Mouse (Mus musculus): ENCODE data around the gene Kirrel3.

Gene Kirrel3

GRCm38 (mm10) chr9:34485759-34486431, at the start of gene Kirrel3:
Gene Kirrel3, plus strand, starts transcription at chr9:34485894.
- DNase-seq (ENCODE audit: low read depth, low spot score): no peak

- DNase-seq (ENCODE audit: low read depth, low spot score): no peak
Measured at GRCm38 (mm10) chr9:34440721-34441120, 45.0 kb upstream of the Kirrel3 start.

GRCm38 (mm10) chr9:34443950-34444349, 41.7 kb upstream of the Kirrel3 start:
- DNase-seq (ENCODE audit: low read depth, low spot score): no peak

GRCm38 (mm10) chr9:34446497-34447350, 39.0 kb upstream of the Kirrel3 start:
- no peak for DNase-seq (ENCODE audit: low read depth, low spot score)

GRCm38 (mm10) chr9:34447736-34448135, 38.0 kb upstream of the Kirrel3 start:
- DNase-seq (ENCODE audit: low read depth, low spot score): no peak

- no peak for DNase-seq (ENCODE audit: low read depth, low spot score)
Measured at GRCm38 (mm10) chr9:34448467-34448866, 37.2 kb upstream of the Kirrel3 start.

GRCm38 (mm10) chr9:34458189-34458588, 27.5 kb upstream of the Kirrel3 start:
- no peak for DNase-seq (ENCODE audit: low read depth, low spot score)

- no peak for DNase-seq (ENCODE audit: low read depth, low spot score)
Measured at GRCm38 (mm10) chr9:34459968-34460367, 25.7 kb upstream of the Kirrel3 start.

- no peak for DNase-seq (ENCODE audit: low read depth, low spot score)
Measured at GRCm38 (mm10) chr9:34463666-34464065, 22.0 kb upstream of the Kirrel3 start.

- no peak for DNase-seq (ENCODE audit: low read depth, low spot score)
Measured at GRCm38 (mm10) chr9:34466058-34466457, 19.6 kb upstream of the Kirrel3 start.

GRCm38 (mm10) chr9:34469180-34469579, 16.5 kb upstream of the Kirrel3 start:
- no peak for DNase-seq (ENCODE audit: low read depth, low spot score)

GRCm38 (mm10) chr9:34476206-34476605, 9.5 kb upstream of the Kirrel3 start:
- no peak for DNase-seq (ENCODE audit: low read depth, low spot score)

- no peak for DNase-seq (ENCODE audit: low read depth, low spot score)
Measured at GRCm38 (mm10) chr9:34478494-34478893, 7.2 kb upstream of the Kirrel3 start.

GRCm38 (mm10) chr9:34483236-34483635, 2.5 kb upstream of the Kirrel3 start:
- DNase-seq (ENCODE audit: low read depth, low spot score): no peak

- DNase-seq (ENCODE audit: low read depth, low spot score): no peak
Measured at GRCm38 (mm10) chr9:34484665-34485064, 1.0 kb upstream of the Kirrel3 start.

- no peak for DNase-seq (ENCODE audit: low read depth, low spot score)
Measured at GRCm38 (mm10) chr9:34488267-34488666, 2.6 kb downstream of the Kirrel3 start.

- DNase-seq (ENCODE audit: low read depth, low spot score): no peak
Measured at GRCm38 (mm10) chr9:34488700-34489315, 3.1 kb downstream of the Kirrel3 start.

GRCm38 (mm10) chr9:34489316-34489710, 3.6 kb downstream of the Kirrel3 start:
- DNase-seq (ENCODE audit: low read depth, low spot score): no peak

GRCm38 (mm10) chr9:34489760-34490159, 4.1 kb downstream of the Kirrel3 start:
- no peak for DNase-seq (ENCODE audit: low read depth, low spot score)

GRCm38 (mm10) chr9:34492121-34492520, 6.4 kb downstream of the Kirrel3 start:
- DNase-seq (ENCODE audit: low read depth, low spot score): no peak

GRCm38 (mm10) chr9:34493571-34493970, 7.9 kb downstream of the Kirrel3 start:
- no peak for DNase-seq (ENCODE audit: low read depth, low spot score)

GRCm38 (mm10) chr9:34498126-34498525, 12.4 kb downstream of the Kirrel3 start:
- DNase-seq (ENCODE audit: low read depth, low spot score): no peak
